Mouse (Mus musculus) lung, postnatal 0 days (tissue): ENCODE results near the gene Tbc1d1.

Experiments used
- CTCF ChIP-seq: IDR thresholded peaks from 2 replicates; pipeline ENCODE4 v1.5.1; 2016; ENCODE audit warnings: antibody characterized with exemption, mild to moderate bottlenecking
- EP300 ChIP-seq: IDR thresholded peaks from 2 replicates; pipeline ENCODE4 v1.6.1; 2016; ENCODE audit warnings: antibody characterized with exemption, mild to moderate bottlenecking, control low read depth

DNA sequence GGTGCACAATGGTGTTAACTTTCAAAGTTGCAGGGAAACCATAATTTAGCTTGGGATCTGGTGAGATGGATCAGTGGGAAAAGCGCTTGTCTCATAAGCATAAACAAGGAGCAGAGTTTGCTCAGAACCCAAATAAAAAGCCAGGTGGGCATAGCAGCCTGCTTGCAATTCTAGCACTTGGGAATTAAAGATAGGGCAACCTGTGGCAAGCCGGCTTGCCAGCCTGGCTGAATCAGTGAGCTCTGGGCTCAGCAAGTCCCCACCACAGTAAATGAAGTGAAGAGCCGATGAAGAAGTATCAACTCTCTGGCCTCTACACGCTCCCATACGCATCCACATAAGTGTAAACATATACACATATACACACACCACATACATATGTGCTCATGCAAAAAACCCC lies 59.7 kb downstream of the Tbc1d1 start:
- TF ChIP-seq CTCF, result no peak
- TF ChIP-seq EP300, result no peak
